Mouse (Mus musculus) neutrophil, adult 83 days (primary cell): ENCODE measurements around the gene Adra1b. TPM values are rescaled to one million over a fixed set of nuclear protein-coding genes. Genes with fewer than 3 reads are reported as not detected.

ENCODE experiments used
- total RNA-seq, 2 experiments: library from RNA; stranded (reverse); gene quantifications; one replicate each; pipeline ENCODE4 v1.2.4; 2023

Adra1b gene
- not detected for total RNA-seq

DNA sequence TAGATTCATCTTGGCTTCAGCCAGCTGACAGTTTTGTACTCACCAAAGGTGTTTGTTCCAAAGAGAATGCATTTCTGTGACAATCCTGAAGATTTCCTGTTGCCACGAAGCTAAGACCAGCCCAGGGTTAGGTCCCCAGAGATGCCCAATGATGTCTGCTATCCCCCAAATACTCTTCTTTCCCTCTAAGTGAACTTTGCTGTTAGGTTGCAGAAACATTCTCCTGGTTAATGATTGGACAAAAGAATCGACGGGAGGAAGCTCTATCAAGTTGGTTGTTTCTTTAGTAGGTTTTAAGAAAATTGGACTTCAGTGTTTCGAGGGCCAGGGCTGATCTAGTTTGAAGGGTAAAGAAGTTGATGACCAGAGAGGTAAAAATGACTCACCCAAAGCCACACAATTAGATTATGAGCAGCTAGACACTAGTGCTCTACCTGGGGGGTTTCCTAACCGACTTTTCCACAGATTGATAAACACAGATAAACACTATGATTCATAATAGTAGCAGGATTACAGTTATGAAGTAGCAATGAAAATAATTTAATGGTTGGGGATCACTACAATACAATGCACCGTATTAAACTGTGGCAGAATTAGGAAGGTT is at the start of gene Adra1b:
TSS of gene Adra1b (minus strand) at position 160 of the 604 bp plus-strand sequence.

GRCm38 (mm10) chr11:43747233-43748226 is 153.5 kb downstream of the Adra1b start, which contains the start of gene Ttc1:
TSS of gene Ttc1 (minus strand) at chr11:43748008.

Other genes with a start within 250 kb of the Adra1b start
- 10 to 100 TPM; 26.2 to 29.2 TPM for gene Pwwp2a, start 219.2 kb downstream of the Adra1b start, total RNA-seq
- 10 to 100 TPM; 26.7 to 27.7 TPM for gene Ttc1, start 153.2 kb downstream of the Adra1b start, total RNA-seq